Mouse (Mus musculus) Muller cell, postnatal 12 days (primary cell): ENCODE measurements around the gene Naaa.

Experiments used
- DNase-seq: peaks from one replicate; pipeline ENCODE4 v3.0.0-alpha.2; 2015; ENCODE audit errors: inconsistent ontology term

Naaa gene

DNA sequence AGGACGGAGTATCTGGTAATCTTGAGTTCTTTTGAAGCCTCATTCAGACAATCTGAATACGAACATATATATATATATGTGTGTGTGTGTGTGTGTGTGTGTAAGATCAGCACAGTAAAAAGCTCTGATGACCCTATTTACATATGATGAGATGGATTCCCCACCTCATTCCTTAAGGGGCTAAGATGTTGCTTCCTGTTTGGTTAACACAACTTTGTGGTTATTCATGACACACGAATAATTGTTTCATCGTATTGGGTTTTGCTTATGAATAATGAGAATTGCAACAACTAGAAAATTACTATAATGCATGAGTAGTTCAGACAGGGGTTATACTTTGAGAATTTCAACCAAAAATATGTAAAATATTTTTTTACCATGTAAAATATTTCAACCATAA lies 62.7 kb downstream of the Naaa start, which contains the start of gene U90926:
TSS of gene U90926 (minus strand) at position 101 of the 400 bp plus-strand sequence.
- DNase-seq: no peak

DNA sequence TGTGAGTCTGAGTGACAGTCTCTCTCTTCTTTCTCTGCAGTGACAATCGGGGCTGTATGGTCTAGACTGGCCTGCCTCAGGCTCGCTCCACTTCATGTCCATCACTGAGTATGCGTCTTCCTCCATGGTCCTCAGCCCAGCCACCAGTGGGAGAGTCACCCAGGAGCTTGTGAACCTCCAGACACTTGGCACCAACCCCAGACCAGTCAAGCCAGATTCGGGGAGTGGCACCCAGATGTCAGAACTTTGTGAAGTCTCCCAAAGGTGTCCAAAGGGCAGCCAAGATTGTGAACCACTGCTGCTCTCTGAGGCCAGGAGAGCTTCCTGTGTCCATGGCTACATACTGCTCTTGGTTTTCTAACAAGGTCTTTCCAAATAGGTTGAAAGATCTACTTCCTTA lies 65.7 kb downstream of the Naaa start:
- DNase-seq: no peak

DNA sequence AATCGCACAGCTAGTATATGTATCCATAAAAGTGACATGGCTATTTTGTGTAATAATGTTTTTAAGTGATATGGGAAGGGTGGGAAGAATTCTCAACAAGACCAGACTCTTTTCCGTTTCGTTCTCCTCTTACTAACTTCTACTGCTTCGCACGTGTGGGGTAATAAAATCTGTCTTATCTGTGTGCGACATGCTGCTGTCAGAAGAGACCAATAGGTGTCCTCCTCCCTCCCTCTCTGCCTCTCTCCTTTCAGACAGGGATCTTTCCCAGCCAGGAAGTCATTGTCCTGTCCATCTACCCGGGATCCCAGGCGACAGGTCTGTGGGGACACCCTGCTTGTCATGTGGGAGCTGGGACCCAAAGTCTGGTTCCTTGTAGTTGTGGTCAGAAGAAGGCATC lies 67.8 kb downstream of the Naaa start:
- no peak for DNase-seq
